Mouse (Mus musculus) C2C12 (cell line): ENCODE data around the gene Tufm.

Experiments used
- CEBPB ChIP-seq: IDR thresholded peaks from one replicate; pipeline ENCODE4 v1.6.1; 2011; ENCODE audit warnings: low read depth, mild to moderate bottlenecking, control low read depth, moderate library complexity
- CTCF ChIP-seq: IDR thresholded peaks from one replicate; pipeline ENCODE4 v1.5.1; 2011; ENCODE audit not compliant: control insufficient read depth, insufficient read depth, insufficient read length
- MAX ChIP-seq: IDR thresholded peaks from one replicate; pipeline ENCODE4 v1.6.1; 2011; ENCODE audit warnings: mild to moderate bottlenecking, control low read depth
- MYOD1 ChIP-seq: IDR thresholded peaks from one replicate; pipeline ENCODE4 v1.6.1; 2011; ENCODE audit warnings: low read depth; ENCODE audit not compliant: control insufficient read depth, insufficient read length
- MYOG ChIP-seq: IDR thresholded peaks from one replicate; pipeline ENCODE4 v1.6.1; 2011; ENCODE audit not compliant: control insufficient read depth, insufficient read length; ENCODE audit errors: extremely low read depth
- USF1 ChIP-seq: IDR thresholded peaks from one replicate; pipeline ENCODE4 v1.6.1; 2011; ENCODE audit warnings: low read depth, mild to moderate bottlenecking, control low read depth, moderate library complexity

DNA sequence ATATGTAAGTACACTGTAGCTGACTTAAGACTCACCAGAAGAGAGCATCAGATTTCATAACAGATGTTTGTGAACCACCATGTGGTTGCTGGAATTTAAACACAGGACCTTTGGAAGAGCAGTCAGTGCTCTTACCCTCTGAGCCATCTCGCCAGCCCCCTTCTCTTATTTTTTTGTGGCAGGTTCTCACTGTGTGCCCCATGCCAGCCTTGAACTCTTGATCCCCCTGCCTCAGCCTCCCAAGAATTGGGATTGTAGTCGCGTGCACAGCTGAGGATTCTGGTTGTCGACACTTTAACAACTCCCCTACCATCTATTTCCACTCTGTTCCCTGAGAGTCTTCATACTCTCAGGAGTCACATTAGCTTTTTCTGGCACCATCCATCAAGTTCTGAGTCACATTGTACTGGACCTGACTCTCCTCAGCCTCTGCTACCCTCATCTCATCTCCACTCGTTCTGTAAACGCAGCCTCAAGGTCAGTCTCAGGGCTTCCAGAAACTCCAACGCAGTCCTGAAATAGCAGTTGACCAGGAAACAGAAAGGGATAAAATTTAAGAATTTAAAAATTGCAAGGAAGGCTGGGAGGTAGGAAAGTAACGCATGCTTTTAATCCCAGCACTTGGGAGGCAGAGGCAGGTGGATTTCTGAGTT, 20.1 kb downstream of the Tufm start:
- TF ChIP-seq MAX (no peak), CTCF (no peak), MYOG (no peak), USF1 (no peak), MYOD1 (no peak), CEBPB (no peak)
